Mouse (Mus musculus): ENCODE measurements around the gene Fsip1. TPM values are rescaled to one million over a fixed set of nuclear protein-coding genes. Genes with fewer than 3 reads are reported as not detected.
"Not testable (repeated sequence)": the region's sequence is repeated elsewhere in the genome, so short reads cannot be mapped to it uniquely, and the experiment has no call there.

Gene Fsip1
- total RNA-seq (2022): under 1 TPM; 0.26 to 0.77 (median 0.43) TPM

DNA sequence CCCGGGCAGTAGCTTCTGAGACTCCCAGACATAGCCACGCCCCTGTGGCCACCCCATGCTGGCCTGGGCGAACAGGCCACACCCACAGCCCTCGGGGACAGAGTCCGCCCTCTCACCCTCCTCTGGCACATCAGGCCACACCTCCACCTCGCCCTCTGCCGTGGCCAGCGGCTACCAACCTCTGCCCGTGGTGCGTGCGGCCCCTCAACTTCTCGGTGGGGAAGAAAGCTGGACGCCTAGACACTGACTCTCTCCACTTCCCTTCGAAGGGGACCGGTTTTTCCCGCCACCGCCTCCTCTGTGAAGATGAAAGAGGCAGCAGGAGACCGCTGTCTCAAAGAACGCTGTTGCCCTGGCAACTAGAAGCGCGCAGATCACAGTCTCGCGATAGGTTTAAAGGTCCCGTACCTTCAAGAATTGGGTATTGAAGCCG lies at the start of gene Fsip1:
Fsip1 (minus strand) TSS at position 346 of the 433 bp plus-strand sequence.
- peak; percentile 86 for DNase-seq

DNA sequence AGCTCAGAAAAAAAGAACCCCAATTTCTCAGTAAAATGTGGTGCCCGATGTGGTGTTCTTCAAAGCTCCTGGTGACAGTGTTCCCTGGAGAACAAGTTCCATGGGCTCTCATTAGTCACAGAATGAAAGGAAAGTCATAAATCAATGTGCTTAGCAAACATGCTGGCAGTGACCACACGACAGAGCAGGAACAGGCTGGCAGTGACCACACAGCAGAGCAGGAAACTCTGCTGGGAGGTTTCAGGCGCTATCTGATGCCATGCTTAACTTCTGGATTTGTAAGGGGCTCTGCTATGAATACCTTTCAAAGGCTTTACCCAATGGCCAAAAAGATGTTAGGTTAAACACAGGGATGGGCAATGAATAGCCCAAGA lies 49.7 kb upstream of the Fsip1 start:
- no peak for DNase-seq

DNA sequence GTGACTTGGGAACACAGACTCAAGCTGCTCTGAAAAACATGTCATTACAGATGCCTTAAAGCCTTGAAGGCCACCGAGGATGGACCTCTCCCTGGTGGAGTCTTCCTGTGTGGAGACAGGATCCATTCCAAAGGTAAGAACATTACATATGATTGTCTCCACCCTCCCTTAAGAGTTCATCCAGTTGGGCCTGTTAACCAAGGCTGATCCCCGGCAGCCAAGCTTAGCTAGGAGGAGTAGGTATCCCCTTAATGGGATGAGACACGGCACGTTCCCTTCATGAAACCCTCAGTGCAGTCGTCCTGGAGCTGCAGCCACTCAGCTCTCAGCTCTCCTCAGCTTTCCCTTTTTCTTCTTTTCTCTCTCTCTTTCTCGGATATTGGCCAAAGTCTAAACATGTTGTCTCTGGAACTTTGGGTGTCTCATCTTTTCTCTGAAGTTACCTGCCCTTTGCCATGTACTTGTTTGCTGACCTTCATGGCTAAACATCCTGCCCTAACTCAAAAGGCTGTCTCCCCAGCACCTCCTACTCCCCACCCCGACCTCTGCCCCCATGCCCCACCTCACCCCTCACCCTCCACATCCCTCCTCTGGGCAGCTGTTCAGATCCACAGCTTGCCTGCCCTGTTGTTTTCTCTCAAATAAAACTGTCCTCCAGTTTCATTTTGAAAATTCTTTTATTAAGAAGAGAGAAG lies 49.2 kb upstream of the Fsip1 start:
- DNase-seq: no peak

DNA sequence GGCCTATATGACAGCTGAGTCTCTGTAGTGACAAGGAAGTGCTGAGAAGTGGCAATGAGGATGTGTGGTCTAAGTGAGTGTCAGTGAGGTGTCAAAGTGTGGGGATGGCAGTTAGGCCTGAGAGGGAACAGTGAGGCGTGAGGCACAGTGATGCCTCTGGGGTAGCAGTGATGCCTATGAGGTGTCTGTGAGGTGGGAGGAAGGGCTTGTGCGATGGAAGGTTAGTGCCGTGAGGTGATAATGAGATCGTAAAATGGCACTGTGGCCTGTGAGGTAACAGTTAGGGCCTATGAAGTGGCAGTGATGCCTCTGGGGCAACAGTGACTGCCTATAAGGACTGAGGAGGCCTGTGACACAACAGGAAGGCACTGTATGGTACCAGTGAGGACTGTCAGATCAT lies 46.7 kb upstream of the Fsip1 start:
- no peak for DNase-seq

DNA sequence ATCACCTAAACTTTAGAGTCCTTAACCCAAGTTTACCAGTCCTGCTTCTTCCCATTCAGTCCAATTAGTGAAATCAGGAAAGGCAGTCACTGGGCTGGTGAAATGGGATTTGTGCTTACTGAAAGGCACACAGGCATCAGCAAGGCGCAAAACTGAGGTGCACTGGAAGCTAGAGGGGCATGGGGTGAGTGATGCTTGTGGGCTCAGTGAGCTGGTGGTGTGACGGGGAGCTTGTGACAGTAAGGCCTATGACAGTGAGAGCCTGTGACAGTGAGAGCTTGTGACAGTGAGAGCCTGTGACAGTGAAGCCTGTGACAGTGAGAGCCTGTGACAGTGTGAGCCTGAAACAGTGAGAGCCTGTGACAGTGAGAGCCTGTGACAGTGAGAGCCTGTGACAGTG lies 44.9 kb upstream of the Fsip1 start:
- no peak for DNase-seq

DNA sequence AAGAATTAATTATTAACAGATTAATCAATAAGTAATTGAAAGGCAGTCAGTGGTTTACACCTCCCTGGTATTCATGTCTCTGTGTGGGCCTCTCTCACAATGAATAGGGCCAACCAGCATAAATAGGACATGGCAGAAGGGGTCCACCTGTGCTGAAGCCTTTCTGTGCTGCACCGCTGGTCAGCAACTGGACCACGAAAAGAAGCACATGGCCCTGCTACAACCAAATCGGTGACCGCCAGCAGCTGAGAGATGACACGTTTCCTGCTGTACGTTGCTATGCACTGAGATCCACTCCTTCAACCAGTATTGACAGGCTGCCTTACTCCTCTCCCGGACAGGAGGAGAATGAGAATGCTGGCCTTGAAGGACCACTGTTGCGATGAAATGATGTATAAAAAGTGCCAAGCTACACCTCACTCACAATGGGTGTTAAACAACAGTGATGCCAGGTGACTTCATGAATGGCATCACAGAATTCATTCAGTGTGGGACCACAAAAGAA lies 44.3 kb upstream of the Fsip1 start:
- no peak for DNase-seq

DNA sequence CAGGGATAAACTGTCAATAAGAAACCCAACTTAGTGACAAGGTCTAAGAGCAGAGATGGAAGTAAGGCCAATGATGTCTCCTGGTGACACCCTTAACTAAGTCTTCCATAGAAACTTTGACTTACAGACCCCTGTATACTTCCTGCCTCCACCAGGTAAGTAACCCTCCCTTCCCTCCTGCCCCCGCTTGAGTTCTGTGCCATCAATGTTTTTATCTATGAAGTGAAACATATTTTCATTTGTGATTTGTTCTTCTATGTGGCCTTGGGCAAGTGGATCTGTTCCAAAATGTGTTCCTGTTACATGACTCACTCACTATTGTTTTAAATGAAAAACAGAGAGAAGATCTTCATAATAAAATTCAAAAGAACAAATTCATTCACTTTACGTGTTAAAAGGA lies 43.2 kb upstream of the Fsip1 start:
- DNase-seq: peak; percentile 25

DNA sequence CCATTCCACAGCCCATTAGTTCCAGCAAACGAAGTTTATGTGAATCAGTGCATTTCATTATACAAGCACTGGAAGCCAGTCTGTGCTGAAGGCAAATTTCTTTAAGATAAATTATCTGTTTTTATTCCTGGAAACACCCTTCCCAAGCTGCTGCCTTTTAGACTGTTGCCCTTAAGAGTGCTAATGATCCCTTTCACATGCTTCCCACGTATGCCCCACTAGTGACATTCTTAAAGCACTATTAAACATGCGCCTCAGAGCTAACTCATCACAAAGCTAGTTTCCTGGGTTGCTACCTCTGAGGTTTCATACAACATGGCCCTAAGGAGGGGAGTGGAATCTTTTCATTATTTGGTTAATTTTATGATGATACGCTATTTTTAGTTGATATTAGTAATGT lies 41.8 kb upstream of the Fsip1 start:
- no peak for DNase-seq

DNA sequence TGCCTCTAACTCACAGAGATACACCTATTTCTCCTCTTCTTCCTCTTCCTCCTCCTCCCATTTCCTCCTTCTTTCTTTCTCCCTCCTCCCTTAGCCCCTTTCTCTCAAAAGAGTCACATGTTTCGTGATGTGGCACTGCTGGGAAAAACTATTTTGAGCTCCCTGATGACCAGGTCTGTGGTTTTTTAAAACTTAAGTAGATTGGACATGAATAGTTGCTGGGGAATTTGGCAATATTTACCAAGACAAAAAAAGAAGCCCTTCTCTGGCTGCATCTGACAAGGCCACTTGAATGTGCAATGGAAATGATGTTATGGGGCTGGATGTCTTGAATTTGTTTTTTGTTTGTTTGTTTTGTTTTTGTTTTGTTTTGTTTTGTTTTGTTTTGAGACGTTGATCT lies 41.2 kb upstream of the Fsip1 start:
- no peak for DNase-seq

DNA sequence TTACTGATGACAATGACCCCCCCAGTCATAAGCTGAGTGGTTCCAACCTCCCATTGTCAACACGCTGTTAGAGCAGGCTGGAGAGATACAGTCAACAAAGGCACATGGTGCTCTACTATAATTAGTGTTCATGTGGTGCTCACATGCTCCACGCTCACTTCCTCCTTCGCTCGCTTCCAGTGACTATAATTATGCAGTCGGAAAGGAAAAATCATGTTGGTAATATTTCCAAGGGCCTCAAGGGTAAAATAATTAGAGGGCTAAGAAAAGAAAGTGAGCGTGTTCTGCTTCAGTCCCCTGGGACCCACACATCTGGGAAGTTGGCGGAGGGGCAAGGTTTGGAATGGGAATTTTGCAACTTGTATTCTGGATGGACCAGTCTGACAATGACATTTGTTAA lies 38.7 kb upstream of the Fsip1 start:
- DNase-seq: no peak

DNA sequence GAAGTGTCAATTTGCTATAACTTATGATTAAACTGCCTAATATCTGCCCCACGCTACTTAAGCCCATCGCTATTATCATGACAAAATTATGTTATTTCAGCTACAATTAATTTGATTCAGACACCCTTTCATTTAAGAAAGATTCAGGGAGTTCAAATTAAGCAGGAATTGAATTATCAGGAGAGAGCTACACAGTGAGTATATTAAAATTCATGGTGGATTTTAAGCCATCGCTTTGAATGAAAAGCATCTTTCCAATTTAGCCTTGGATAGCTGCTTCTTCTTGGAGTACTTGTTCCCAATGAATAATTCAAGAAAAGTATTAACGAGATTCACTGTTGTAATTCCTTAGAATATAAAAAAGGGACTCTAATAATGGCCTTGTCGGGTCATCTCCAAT lies 36.8 kb upstream of the Fsip1 start:
- no peak for DNase-seq

DNA sequence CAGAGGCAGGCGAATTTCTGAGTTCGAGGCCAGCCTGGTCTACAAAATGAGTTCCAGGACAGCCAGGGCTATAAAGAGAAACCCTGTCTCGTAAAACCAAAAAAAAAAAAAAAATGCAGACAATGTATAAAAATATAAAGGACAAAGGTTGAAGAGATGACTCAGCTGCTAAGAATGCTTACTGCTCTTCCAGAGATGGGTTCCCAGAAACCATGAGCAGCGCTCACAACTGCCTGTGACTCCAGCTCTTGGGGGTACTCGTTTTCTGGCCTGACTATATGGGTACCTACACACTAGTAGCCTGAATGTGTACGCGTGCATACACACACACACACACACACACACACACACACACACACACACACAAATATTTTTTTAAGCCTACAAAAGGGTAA lies 32.3 kb upstream of the Fsip1 start:
- not testable (repeated sequence) for DNase-seq

DNA sequence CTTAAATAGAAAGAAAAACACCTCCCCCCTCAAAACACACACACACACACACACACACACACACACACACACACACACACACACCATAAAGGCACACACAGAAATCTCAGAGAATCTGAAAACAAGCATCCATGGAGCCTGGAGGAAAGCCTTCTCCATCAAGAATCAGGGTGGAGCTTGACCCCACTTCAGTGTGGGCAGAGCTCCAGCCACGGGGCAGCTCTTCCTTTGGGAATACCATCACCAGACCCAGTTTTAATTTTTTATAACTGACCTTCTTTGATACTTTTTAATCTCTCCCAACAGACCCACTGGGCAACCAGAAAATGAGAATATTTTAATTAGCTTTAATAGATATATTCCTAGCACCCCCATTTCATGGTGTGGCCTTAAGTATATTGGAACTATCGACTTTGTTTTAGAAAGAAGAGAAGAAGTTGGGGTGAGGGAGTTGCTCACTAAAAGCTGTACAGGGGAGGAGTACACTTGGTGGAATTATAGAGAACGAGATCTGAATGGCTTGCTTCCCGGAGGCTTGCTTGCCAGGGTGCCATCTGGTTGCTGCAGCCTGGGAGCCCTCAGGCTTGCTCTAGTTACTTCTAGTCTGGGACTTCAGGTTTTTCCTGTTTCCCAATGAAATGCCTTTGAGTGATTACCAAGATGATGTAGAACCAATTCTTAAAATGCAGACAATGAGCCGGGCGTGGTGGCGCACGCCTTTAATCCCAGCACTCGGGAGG lies 31.7 kb upstream of the Fsip1 start:
- no peak for DNase-seq

DNA sequence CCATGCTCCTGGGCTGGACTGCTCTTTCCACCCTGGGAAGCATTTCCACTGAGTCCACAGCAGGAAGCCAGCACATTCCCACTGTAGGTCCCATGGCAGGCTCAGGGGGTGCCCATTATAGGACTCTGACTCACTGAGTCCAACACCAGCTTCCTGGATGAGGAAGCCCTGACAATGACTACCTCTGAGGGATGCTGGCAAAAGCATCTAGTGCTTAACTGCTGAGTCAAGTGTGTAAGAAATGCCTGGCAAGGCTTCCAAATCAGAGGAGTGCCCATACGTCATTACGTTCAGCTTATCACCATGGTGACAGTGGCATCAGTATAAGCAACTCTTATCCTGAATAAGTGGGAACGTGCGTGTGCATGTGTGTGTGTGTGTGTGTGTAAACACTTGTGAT lies 30.9 kb upstream of the Fsip1 start:
- DNase-seq: no peak

DNA sequence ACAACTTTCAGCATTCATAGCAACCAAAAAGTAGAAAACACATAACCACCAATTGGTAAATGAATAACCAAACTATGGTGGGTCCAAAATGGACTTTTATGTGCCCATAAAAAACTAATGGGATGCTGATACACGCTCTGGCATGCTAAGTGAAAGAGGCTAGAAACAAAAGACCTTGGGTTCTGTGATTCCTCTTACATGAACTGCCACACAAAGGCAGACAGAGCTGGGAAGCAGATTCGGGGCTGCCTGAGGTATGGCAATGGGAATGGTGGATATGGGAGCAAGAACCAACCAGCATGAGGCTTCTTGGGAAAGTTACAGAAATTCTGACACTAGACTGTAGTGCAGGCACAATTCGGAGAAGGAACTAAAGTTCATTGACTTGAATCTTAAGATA lies 25.7 kb upstream of the Fsip1 start:
- DNase-seq: no peak

DNA sequence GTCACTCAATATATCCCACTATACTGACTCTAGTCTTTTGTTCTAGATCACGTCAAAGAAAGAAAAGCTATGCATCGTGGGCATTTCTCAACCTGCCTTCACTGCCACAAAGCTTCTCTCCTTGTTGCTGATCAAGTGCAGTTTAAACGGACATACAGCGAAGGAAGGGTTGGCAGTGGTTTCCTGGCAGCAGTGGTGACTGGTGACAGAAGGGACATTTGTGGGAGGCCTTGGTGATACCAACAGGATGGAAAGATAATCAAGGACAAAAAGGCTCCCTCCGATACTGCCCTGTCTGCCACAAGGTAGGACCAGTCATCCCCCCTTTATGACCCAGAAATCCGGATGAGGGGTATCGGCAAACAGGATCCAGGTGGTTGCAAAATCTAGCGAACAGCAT lies 21.5 kb upstream of the Fsip1 start:
- no peak for DNase-seq

DNA sequence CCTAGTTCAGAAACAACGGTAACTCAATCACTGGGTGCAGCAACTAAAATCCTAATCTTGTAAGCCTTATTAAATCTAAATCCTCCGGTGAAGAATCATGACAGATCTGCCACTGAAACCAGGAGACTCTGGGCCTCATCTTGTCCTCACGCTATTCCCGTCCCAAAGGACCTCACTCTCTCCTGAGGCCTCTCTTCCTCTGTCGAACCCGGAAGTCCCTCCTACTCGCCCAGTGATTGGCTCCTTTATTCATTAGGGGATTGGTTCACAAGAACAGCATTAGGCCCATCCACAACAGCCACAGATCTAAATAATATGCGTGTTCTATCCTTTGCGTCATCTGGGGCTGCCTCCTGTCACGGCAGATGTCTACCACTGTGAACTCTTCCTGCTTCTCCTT lies 14.8 kb upstream of the Fsip1 start:
- DNase-seq: no peak

DNA sequence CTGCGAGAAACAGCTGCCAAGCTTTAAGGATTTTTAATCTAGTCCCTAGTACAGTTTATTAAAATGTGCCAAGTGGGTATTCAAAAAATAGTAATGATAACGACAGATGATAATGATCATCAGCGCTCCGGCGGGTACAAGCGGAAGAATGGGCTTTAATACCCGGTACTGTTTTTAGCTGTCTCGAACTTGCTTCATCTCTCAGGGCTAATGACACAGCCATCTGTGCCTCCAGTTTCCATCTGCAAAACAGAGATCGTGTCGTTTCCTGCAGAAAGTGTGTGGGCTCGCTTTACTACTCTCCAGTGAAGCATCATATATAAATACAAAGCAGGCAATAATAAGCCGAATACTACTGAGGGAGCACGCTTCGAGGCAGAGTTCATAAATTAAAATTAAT lies 13.4 kb upstream of the Fsip1 start:
- DNase-seq: no peak

DNA sequence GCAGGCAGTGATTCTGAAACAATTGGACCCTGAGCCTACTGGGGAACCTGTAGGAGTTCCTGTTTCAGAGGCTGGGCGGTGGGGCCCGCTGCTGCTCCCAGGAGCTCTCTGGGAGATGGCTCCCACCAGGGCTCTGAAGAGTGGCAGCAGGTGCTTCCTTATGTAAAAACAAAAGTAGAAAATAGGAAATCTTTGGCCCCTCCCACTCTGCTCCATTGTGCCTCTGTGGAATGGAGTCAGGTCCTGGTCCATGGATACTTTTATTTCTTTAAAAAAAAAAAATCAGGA lies 7.1 kb upstream of the Fsip1 start:
- DNase-seq: no peak

DNA sequence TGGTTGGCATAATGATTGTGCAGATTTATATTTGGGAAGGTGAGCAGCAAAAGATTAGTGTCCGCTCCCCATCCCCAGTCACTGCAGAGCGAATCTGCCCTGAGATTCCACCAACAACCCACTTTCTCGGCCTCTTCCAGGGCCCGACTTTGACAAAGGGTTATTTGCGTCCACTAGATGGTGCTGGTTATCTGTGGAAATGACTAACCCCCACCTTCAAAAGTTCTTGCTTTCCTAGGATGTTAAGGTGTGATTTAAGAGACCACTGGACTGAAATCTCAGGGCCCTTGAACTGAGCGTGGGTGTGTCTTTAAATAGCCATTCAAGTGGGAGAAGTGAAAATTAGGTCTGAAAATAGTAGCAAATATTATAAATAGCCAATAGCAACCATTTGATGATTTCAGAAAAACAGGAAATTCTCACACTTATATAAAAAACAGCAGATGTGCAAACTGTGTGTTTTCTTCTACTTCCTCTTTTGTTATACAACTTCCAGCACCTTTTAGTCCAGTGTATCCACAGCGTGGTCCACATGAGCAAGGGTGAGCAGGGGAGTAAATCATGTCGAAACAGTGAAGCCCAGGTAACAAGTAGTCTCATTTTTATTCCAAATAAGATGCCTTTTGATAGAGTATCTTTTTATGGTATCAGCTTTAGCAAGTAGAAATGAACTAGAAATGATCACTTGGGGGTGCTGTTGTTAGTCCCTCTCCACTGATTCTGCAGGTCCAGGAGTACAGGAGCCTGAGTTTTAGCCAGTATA lies 6.6 kb upstream of the Fsip1 start:
- DNase-seq: no peak

DNA sequence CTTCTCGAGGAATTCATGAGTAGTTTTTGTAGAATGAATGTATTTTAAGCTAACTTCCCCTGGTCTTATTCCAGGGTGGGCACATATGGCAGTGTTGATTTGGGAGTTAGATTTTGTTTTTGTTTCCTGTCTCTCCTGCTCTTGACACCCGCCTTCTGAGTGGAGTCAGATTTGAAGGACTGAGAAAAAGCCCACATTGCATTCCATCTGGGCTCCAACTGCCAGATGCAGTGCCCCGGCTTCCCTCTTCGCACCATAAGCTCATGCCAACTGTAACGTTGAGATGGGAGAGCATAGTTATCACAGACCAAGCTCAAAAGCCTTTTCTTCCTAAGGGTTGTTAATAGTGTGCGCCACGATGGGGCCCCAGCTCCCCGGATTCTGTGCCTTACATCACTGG lies 5.9 kb upstream of the Fsip1 start:
- no peak for DNase-seq

DNA sequence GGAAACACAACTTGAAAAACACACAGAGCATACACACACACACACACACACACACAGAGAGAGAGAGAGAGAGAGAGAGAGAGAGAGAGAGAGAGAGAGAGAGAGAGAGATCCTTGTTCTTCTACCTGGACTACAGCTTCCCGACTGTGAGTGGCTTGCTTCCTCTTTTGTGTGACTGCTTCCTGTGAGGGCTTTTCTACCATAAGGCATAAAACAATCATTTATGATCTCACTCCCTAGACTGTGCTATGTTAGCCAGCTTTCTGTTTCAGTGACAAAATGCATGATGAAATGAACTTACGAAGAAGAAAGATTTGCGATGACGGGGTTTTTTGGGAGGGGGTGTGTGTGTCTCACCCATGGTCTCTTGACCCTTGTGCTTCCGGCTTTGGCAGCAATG lies 3.0 kb upstream of the Fsip1 start:
- no peak for DNase-seq

DNA sequence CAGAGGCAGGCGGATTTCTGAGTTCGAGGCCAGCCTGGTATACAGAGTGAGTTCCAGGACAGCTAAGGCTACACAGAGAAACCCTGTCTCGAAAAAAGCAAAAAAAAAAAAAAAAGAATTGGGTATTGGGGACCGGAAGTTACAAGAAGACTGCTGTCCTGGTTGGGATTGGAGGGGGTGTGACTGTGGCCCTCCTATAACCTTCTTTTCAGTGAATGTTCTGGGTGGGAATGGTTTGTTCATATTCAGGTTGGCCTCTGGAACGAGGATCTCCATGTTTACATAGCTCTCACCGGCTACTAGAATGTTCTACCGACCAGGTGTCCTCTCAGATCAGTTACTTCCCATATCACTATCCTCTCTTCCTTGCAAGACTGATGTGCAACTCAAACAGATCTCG lies 328 bp upstream of the Fsip1 start:
- DNase-seq: no peak

DNA sequence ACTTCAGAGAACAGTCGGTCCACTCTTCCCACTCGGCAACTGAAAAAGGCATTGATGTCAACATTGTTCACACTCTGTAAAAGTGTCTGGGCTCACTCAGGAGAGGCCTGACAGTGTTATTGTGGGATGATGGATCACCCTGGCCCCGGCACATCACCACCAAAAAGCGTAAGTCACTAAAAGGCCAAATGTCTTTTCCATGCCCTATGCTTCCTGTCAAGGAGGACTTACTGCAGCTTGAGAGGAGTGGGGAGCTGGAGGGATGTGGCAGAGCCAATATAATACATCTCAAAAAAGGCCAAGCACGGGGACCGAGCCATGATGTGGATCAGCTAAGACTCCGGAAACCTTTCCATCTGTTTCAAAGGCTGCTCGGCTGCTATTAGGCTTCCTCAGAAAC lies 2.2 kb downstream of the Fsip1 start:
- DNase-seq: no peak
